Mouse (Mus musculus): ENCODE results near the gene Mex3d. TPM values are rescaled to one million over a fixed set of nuclear protein-coding genes. Genes with fewer than 3 reads are reported as not detected.
A peak's percentile ranks its signal among the peaks of the same experiment; 100 is the strongest.

Mex3d gene
- polyA plus RNA-seq, 1 experiment = 17.2 TPM

DNA sequence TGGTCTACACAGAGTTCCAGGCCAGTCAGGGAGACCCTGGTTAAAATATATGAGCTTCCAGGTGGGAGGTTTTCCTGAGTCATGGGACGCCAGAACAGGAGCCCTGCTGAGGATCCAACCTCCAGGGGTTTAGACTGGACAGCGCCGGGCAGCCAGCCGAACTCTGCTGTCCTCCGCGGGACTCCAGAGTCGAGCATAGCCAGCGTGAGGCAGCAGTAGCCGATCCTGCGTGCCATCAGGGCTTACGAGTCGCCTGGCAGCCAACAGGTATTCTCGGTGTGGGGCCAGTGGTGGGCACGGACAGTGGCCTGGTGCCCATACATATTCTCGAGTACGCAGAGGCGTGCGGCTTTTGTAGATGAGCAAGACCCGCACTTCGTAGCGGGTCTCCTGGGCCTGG, 46.4 kb downstream of the Mex3d start:
- Histone ChIP-seq H3K4me1 (peaks cover 84% of the 10 kb centered on the region), H3K27me3 (replicated peaks) (peaks cover 25% of the 10 kb centered on the region), H3K36me3 (replicated peaks; ENCODE audit: low read length) (peaks cover 19% of the 10 kb centered on the region), H3K9me3 (no peaks in the 10 kb centered on the region), H3K4me3 (replicated peaks) (peak overlapping the region; percentile 73)
- TF ChIP-seq FLI1 (IDR thresholded peaks at IDR 0.05; ENCODE audit: low read length) (no peak), GATA1 (IDR thresholded peaks at IDR 0.05; ENCODE audit: borderline replicate concordance, low read length) (no peak)

- Histone ChIP-seq H3K4me1 (peaks cover 81% of the 10 kb centered on the region), H3K27me3 (replicated peaks) (peaks cover 33% of the 10 kb centered on the region), H3K4me3 (replicated peaks) (peak overlapping the region; percentile 83), H3K36me3 (replicated peaks; ENCODE audit: low read length) (peaks cover 27% of the 10 kb centered on the region), H3K9me3 (no peaks in the 10 kb centered on the region)
- TF ChIP-seq FLI1 (IDR thresholded peaks at IDR 0.05; ENCODE audit: low read length) (no peak), GATA1 (IDR thresholded peaks at IDR 0.05; ENCODE audit: borderline replicate concordance, low read length) (no peak)
Measured at GRCm38 (mm10) chr10:80339941-80340750, 47.3 kb downstream of the Mex3d start.

DNA sequence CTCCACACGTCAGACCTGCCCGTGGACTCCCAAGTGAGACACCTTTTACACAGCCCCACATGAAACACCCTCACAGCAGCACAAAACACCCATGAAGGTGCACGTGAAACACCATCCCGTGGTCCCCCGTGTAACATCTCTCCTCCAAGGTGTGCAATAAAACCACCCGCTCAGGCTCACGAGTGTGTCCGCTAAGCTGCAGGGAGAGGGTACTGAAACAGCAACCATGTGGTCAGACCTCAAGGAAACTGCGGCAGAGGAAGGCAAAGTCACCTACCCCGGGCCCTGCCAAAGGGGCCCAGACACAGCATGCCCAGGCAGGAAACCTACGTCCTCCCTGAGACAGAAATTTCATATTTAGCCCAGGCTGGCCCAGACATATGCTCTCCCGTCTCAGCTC, 51.2 kb downstream of the Mex3d start:
- TF ChIP-seq GATA1 (IDR thresholded peaks at IDR 0.05; ENCODE audit: borderline replicate concordance, low read length) (no peak), FLI1 (IDR thresholded peaks at IDR 0.05; ENCODE audit: low read length) (no peak)
- Histone ChIP-seq H3K9me3 (no peaks in the 10 kb centered on the region), H3K36me3 (replicated peaks; ENCODE audit: low read length) (peaks cover 29% of the 10 kb centered on the region), H3K4me3 (replicated peaks) (no peak overlapping the region), H3K27me3 (replicated peaks) (peaks cover 44% of the 10 kb centered on the region), H3K4me1 (peaks cover 72% of the 10 kb centered on the region)

- H3K4me1 ChIP-seq = peaks cover 82% of the 10 kb centered on the region
- H3K36me3 ChIP-seq (replicated peaks; ENCODE audit: low read length) = peaks cover 25% of the 10 kb centered on the region
- no peaks in the 10 kb centered on the region for H3K9me3 ChIP-seq
- no peak for TF ChIP-seq FLI1 (IDR thresholded peaks at IDR 0.05; ENCODE audit: low read length)
- TF ChIP-seq GATA1 (IDR thresholded peaks at IDR 0.05; ENCODE audit: borderline replicate concordance, low read length) = no peak
- peaks cover 48% of the 10 kb centered on the region for H3K27me3 ChIP-seq (replicated peaks)
- H3K4me3 ChIP-seq (replicated peaks) = no peak overlapping the region
Measured at GRCm38 (mm10) chr10:80332525-80332989, 54.9 kb downstream of the Mex3d start.

GRCm38 (mm10) chr10:80331636-80332524, 55.6 kb downstream of the Mex3d start:
- peaks cover 25% of the 10 kb centered on the region for H3K36me3 ChIP-seq (replicated peaks; ENCODE audit: low read length)
- H3K4me1 ChIP-seq = peaks cover 82% of the 10 kb centered on the region
- no peak for TF ChIP-seq GATA1 (IDR thresholded peaks at IDR 0.05; ENCODE audit: borderline replicate concordance, low read length)
- TF ChIP-seq FLI1 (IDR thresholded peaks at IDR 0.05; ENCODE audit: low read length) = no peak
- H3K9me3 ChIP-seq = no peaks in the 10 kb centered on the region
- peak overlapping the region; percentile 40 for H3K4me3 ChIP-seq (replicated peaks)
- H3K27me3 ChIP-seq (replicated peaks) = peaks cover 47% of the 10 kb centered on the region

DNA sequence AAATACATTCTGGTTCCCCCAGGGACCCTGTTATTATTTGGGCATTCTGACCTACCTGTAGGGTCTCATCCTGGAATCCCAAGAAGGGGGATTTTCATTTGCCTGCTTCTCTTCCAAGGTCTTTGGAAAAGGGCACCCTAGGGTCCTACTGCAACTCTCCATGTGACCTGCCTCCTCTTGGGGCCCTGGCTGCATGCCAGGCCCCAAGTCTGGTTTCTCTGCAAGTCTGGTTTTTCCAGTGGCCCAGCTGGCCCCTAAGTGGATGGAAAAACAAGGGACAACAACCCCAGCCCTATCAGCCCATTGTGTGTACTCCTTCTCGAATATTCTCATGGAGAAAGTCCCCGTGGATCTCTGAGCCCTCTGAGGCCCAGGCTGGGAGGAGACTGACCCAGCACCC, 56.6 kb downstream of the Mex3d start:
- Histone ChIP-seq H3K4me3 (replicated peaks) (peak overlapping the region; percentile 92), H3K36me3 (replicated peaks; ENCODE audit: low read length) (peaks cover 19% of the 10 kb centered on the region), H3K4me1 (peaks cover 72% of the 10 kb centered on the region), H3K9me3 (no peaks in the 10 kb centered on the region), H3K27me3 (replicated peaks) (peaks cover 37% of the 10 kb centered on the region)
- TF ChIP-seq FLI1 (IDR thresholded peaks at IDR 0.05; ENCODE audit: low read length) (no peak), GATA1 (IDR thresholded peaks at IDR 0.05; ENCODE audit: borderline replicate concordance, low read length) (no peak)

Other genes starting within 250 kb of the Mex3d start
- gene Atp5d, start 249.0 kb downstream of the Mex3d start, polyA plus RNA-seq (2012; ENCODE audit: insufficient read depth, low replicate concordance) = 1,192 and 1,533 TPM in 2 replicates
- gene Cbarp, start 246.8 kb downstream of the Mex3d start, polyA plus RNA-seq (2012; ENCODE audit: insufficient read depth, low replicate concordance) = 4.8 and 11.7 TPM in 2 replicates
- 171 and 203 TPM in 2 replicates for gene Midn, start 239.4 kb downstream of the Mex3d start, polyA plus RNA-seq (2012; ENCODE audit: insufficient read depth, low replicate concordance)
- gene Cirbp, start 221.7 kb downstream of the Mex3d start, polyA plus RNA-seq (2012; ENCODE audit: insufficient read depth, low replicate concordance) = 27.7 and 39.5 TPM in 2 replicates
- 3.0 and 7.7 TPM in 2 replicates for gene 1600002K03Rik, start 214.7 kb downstream of the Mex3d start, polyA plus RNA-seq (2012; ENCODE audit: insufficient read depth, low replicate concordance)
- 0.79 and 1.6 TPM in 2 replicates for gene Efna2, start 208.2 kb downstream of the Mex3d start, polyA plus RNA-seq (2012; ENCODE audit: insufficient read depth, low replicate concordance)
- gene Mum1, start 161.2 kb downstream of the Mex3d start, polyA plus RNA-seq (2012; ENCODE audit: insufficient read depth, low replicate concordance) = 9.6 TPM in 2 replicates
- 226 and 551 TPM in 2 replicates for gene Ndufs7, start 138.5 kb downstream of the Mex3d start, polyA plus RNA-seq (2012; ENCODE audit: insufficient read depth, low replicate concordance)
- 3.2 and 11.3 TPM in 2 replicates for gene Gamt, start 126.6 kb downstream of the Mex3d start, polyA plus RNA-seq (2012; ENCODE audit: insufficient read depth, low replicate concordance)
- gene Dazap1, start 126.2 kb downstream of the Mex3d start, polyA plus RNA-seq (2012; ENCODE audit: insufficient read depth, low replicate concordance) = 384 and 552 TPM in 2 replicates
- gene Rps15, start 95.2 kb downstream of the Mex3d start, polyA plus RNA-seq (2012; ENCODE audit: insufficient read depth, low replicate concordance) = 7,349 and 10,126 TPM in 2 replicates
- gene Apc2, start 91.7 kb downstream of the Mex3d start, polyA plus RNA-seq (2012; ENCODE audit: insufficient read depth, low replicate concordance) = 0.92 and 4.5 TPM in 2 replicates
- 62.0 and 88.2 TPM in 2 replicates for gene 2310011J03Rik, start 67.1 kb downstream of the Mex3d start, polyA plus RNA-seq (2012; ENCODE audit: insufficient read depth, low replicate concordance)
- gene Pcsk4, start 58.2 kb downstream of the Mex3d start, polyA plus RNA-seq (2012; ENCODE audit: insufficient read depth, low replicate concordance) = 15.1 and 26.0 TPM in 2 replicates
- 19.0 and 21.1 TPM in 2 replicates for gene Reep6, start 57.7 kb downstream of the Mex3d start, polyA plus RNA-seq (2012; ENCODE audit: insufficient read depth, low replicate concordance)
- gene Adamtsl5, start 39.2 kb downstream of the Mex3d start, polyA plus RNA-seq (2012; ENCODE audit: insufficient read depth, low replicate concordance) = 27.2 and 34.8 TPM in 2 replicates
- gene Plk5, start 31.2 kb downstream of the Mex3d start, polyA plus RNA-seq (2012; ENCODE audit: insufficient read depth, low replicate concordance) = not detected in 2 replicates
- 199 and 247 TPM in 2 replicates for gene Mbd3, start 11.9 kb upstream of the Mex3d start, polyA plus RNA-seq (2012; ENCODE audit: insufficient read depth, low replicate concordance)
- 441 and 1,591 TPM in 2 replicates for gene Uqcr11, start 19.2 kb upstream of the Mex3d start, polyA plus RNA-seq (2012; ENCODE audit: insufficient read depth, low replicate concordance)
- 168 and 304 TPM in 2 replicates for gene Tcf3, start 46.0 kb upstream of the Mex3d start, polyA plus RNA-seq (2012; ENCODE audit: insufficient read depth, low replicate concordance)
- gene Onecut3, start 107.2 kb upstream of the Mex3d start, polyA plus RNA-seq (2012; ENCODE audit: insufficient read depth, low replicate concordance) = not detected in 2 replicates
- 0.49 TPM in 1 of 2 replicates, not detected in the other for gene Atp8b3, start 151.5 kb upstream of the Mex3d start, polyA plus RNA-seq (2012; ENCODE audit: insufficient read depth, low replicate concordance)
- gene Rexo1, start 173.9 kb upstream of the Mex3d start, polyA plus RNA-seq (2012; ENCODE audit: insufficient read depth, low replicate concordance) = 81.2 and 149 TPM in 2 replicates
- gene Klf16, start 189.7 kb upstream of the Mex3d start, polyA plus RNA-seq (2012; ENCODE audit: insufficient read depth, low replicate concordance) = 35.6 and 98.1 TPM in 2 replicates
- gene Abhd17a, start 202.7 kb upstream of the Mex3d start, polyA plus RNA-seq (2012; ENCODE audit: insufficient read depth, low replicate concordance) = 581 and 2,064 TPM in 2 replicates
- gene Scamp4, start 215.2 kb upstream of the Mex3d start, polyA plus RNA-seq (2012; ENCODE audit: insufficient read depth, low replicate concordance) = 19.2 and 31.4 TPM in 2 replicates
- gene Adat3, start 215.2 kb upstream of the Mex3d start, polyA plus RNA-seq (2012; ENCODE audit: insufficient read depth, low replicate concordance) = 5.7 and 13.7 TPM in 2 replicates
- not detected in 2 replicates for gene Gm49322, start 218.4 kb upstream of the Mex3d start, polyA plus RNA-seq (2012; ENCODE audit: insufficient read depth, low replicate concordance)
- 476 and 617 TPM in 2 replicates for gene Csnk1g2, start 235.2 kb upstream of the Mex3d start, polyA plus RNA-seq (2012; ENCODE audit: insufficient read depth, low replicate concordance)